Mouse (Mus musculus): ENCODE data around the gene Cyp2d11. TPM values are rescaled to one million over a fixed set of nuclear protein-coding genes. Genes with fewer than 3 reads are reported as not detected.
A peak's percentile ranks its signal among the peaks of the same experiment; 100 is the strongest.

Gene Cyp2d11
- polyA plus RNA-seq, 1 experiment, result not detected

DNA sequence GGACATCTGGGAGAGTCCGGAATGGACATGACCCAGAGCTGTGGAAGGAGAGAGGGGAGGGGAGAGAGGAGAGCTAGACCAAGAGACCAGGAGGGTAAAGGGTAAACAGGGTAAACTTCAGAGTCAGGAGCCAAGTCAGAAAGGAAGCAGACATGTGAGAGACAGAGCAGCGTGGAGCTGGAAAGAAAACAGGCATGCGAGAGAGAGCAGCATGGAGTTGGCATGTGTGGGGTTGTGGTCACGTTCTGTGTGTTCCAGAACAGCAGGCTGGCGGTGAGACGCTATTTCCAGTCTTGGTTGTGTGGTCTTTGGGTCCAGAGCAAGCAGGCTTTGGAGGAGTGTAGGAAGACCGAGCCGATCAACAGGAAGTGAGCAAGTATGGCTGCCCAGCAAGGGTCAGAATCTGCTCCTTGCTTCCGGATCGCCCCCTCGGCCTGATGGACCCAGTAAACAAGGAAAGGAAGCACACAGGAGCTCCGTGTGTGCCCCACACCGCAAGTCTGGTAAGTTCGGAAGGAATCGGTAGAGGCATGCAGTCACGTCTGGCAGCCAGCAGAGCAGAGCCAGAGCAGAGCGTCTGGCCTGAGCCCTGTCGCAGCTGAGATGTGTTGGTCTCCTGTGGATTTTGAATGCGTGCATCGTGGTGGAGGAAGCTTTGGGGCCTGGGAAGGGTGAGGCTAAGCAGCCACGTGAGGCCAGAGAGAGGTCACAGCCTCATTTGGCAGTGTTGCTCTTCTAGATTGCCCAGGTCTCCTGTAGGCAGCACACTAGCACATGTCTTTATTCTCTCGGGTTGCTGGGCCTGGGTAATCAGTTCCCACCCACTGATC lies 35.2 kb downstream of the Cyp2d11 start:
- Histone ChIP-seq H3K4me3 (replicated peaks) (peak overlapping the region; percentile 1), H3K36me3 (ENCODE audit: control insufficient read depth) (no peaks in the 10 kb centered on the region), H3K9me3 (ENCODE audit: control insufficient read depth, low read length) (peaks cover 6% of the 10 kb centered on the region), H3K4me1 (ENCODE audit: control insufficient read depth) (peaks cover 14% of the 10 kb centered on the region), H3K27me3 (ENCODE audit: control insufficient read depth) (no peaks in the 10 kb centered on the region)
- TF ChIP-seq GATA1 (IDR thresholded peaks at IDR 0.05; ENCODE audit: low read length) (no peak), TAL1 (IDR thresholded peaks at IDR 0.05; ENCODE audit: low read length) (no peak)

DNA sequence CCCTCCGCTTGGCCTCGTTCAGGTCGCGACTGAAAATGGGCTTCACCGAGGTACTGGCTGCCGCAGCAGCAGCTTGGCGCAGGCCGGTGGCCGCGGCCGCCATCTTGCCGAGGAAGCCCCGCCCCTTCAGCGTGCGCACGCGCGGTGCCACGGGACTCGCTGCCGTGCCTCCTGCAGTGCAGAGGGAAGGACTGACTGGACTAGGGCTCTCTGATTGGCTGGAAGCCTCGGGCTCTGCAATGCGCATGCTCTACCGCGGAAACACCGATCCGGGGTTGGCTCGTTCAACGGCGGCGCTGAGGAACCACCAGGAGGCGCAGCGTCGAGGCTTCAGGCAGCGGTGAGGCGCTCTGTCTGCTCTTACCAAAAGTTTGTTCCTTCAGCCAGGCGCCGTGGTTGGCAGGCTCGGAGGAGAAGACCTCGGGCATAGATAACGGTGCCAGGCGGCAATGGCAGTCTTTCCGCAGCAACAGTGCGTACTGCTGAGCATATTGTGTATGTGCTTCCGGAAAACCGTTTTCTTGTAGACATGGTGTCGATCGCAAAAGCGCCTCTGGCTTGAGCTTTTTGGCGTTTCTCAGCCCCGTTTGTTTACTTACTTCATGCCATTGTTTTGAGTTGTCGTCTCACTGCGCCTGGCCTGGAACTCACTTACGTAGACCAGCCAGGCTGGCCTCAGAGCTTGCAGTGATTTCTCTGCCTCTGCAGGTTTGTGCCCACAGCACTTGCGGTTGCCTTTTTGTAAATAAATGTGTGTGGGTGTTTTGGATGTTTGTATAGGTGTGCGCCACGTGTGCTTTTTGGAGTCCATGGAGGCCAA lies 39.5 kb downstream of the Cyp2d11 start, which contains the start of gene Ndufa6:
Gene Ndufa6, minus strand, starts transcription at position 197 of the 820 bp plus-strand sequence.
- Histone ChIP-seq H3K9me3 (ENCODE audit: control insufficient read depth, low read length) (peaks cover 6% of the 10 kb centered on the region), H3K4me1 (ENCODE audit: control insufficient read depth) (peaks cover 46% of the 10 kb centered on the region), H3K4me3 (replicated peaks) (peak within 1 kb of the TSS; percentile 91), H3K36me3 (ENCODE audit: control insufficient read depth) (peaks cover 30% of the 10 kb centered on the region), H3K27me3 (ENCODE audit: control insufficient read depth) (no peaks in the 10 kb centered on the region)
- peak; percentile 19; the same call in 1 of the 2 replicates for TF ChIP-seq GATA1 (IDR thresholded peaks at IDR 0.05; ENCODE audit: low read length)
- no peak for TF ChIP-seq TAL1 (IDR thresholded peaks at IDR 0.05; ENCODE audit: low read length)

DNA sequence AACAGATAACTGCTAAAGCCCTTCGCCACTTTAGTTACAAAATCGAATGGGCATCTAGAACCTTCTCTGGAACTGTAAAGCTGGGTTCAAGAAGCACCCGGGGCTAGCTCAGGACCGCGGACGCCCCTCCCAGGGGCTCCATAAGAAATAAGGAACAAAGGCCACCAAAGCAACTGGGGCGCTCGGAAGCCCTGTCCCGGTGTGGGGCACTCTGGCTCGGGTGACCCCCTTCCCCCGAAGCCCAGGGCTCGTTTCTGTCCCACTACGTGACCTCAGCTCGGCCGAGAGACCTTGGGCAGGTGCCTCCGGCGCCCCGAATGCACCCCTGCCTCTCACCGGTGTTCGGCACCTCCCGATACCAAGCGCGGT lies 40.1 kb downstream of the Cyp2d11 start:
- Histone ChIP-seq H3K36me3 (ENCODE audit: control insufficient read depth) (peaks cover 36% of the 10 kb centered on the region), H3K27me3 (ENCODE audit: control insufficient read depth) (no peaks in the 10 kb centered on the region), H3K4me3 (replicated peaks) (peak overlapping the region; percentile 91), H3K4me1 (ENCODE audit: control insufficient read depth) (peaks cover 50% of the 10 kb centered on the region), H3K9me3 (ENCODE audit: control insufficient read depth, low read length) (peaks cover 6% of the 10 kb centered on the region)
- TF ChIP-seq TAL1 (IDR thresholded peaks at IDR 0.05; ENCODE audit: low read length), result no peak
- TF ChIP-seq GATA1 (IDR thresholded peaks at IDR 0.05; ENCODE audit: low read length), result no peak

DNA sequence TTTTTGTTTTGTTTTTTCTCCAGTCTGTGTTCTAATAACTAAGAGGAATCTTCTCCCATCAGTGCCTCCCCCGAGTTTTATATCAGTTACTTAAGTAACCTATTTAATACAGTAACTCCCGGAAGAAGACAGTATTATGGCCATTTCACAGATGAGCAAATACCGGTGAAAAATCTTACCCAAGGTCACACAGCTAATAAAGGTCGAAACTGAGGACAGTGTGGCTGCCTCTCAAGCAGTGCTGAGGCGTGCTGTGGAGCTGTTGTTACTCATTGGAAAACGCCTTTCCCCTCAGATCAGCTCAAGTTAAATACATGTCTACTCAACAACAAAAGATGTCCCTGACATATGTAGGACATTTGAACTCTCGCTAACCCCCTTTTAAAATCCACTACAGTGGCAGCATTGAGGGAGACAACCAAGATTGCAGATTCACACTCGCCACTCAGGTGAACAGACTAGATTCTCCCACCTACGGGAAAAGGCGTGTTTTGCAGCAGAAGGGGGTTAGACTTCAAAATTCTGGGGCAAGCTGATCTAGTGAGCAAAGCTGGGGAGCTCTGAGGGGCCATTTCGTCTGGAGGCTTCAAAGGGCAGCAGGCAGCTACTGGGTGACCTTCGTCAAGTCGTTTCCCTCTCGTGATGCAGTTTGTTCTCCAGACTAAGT lies 40.6 kb downstream of the Cyp2d11 start:
- H3K36me3 ChIP-seq (ENCODE audit: control insufficient read depth), result peaks cover 42% of the 10 kb centered on the region
- no peaks in the 10 kb centered on the region for H3K27me3 ChIP-seq (ENCODE audit: control insufficient read depth)
- peaks cover 55% of the 10 kb centered on the region for H3K4me1 ChIP-seq (ENCODE audit: control insufficient read depth)
- peak overlapping the region; percentile 91 for H3K4me3 ChIP-seq (replicated peaks)
- TF ChIP-seq TAL1 (IDR thresholded peaks at IDR 0.05; ENCODE audit: low read length) (no peak), GATA1 (IDR thresholded peaks at IDR 0.05; ENCODE audit: low read length) (no peak)
- H3K9me3 ChIP-seq (ENCODE audit: control insufficient read depth, low read length), result peaks cover 6% of the 10 kb centered on the region

DNA sequence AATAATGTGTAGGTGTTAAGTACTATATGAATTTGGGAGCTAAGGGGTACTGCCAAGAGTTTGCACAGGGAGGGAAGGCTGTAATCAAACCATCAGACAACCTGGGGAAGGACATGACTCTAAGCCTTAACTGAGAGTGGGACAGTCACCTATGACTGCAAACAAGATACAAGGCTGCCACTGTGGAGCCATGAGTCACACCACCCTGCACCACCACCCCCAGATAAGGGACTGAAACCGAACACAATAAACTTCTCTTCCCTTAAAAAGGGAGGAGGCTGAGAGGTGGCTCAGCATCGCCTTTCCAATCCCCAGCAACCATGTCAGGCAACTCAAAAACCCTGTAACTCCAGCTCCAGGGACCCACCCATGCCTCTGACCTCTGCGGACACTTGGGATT lies 42.3 kb downstream of the Cyp2d11 start:
- no peaks in the 10 kb centered on the region for H3K27me3 ChIP-seq (ENCODE audit: control insufficient read depth)
- TF ChIP-seq TAL1 (IDR thresholded peaks at IDR 0.05; ENCODE audit: low read length) (no peak), GATA1 (IDR thresholded peaks at IDR 0.05; ENCODE audit: low read length) (no peak)
- H3K4me3 ChIP-seq (replicated peaks), result no peak overlapping the region
- peaks cover 6% of the 10 kb centered on the region for H3K9me3 ChIP-seq (ENCODE audit: control insufficient read depth, low read length)
- H3K36me3 ChIP-seq (ENCODE audit: control insufficient read depth), result peaks cover 58% of the 10 kb centered on the region
- H3K4me1 ChIP-seq (ENCODE audit: control insufficient read depth), result peaks cover 71% of the 10 kb centered on the region

DNA sequence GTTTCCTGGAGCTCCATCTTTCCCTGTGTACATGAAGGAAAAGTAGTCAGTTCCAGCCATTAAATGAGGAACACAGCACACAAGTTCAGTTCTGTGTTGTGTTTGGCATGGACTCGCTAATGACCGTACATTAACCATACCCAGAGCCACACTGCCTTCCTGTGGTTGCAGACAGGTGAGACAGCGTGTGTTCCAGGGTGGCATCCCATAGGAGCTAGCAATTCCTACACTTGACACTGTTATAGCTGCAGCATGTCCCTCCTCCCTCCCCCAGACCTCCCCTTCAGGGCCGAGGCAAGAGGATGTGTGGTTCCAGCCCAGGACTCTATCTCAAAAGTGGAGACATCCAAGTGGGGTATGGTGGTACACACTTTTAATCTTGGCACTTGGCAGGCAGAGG lies 43.5 kb downstream of the Cyp2d11 start:
- TF ChIP-seq GATA1 (IDR thresholded peaks at IDR 0.05; ENCODE audit: low read length) (no peak), TAL1 (IDR thresholded peaks at IDR 0.05; ENCODE audit: low read length) (no peak)
- peaks cover 61% of the 10 kb centered on the region for H3K36me3 ChIP-seq (ENCODE audit: control insufficient read depth)
- no peaks in the 10 kb centered on the region for H3K27me3 ChIP-seq (ENCODE audit: control insufficient read depth)
- no peak overlapping the region for H3K4me3 ChIP-seq (replicated peaks)
- peaks cover 70% of the 10 kb centered on the region for H3K4me1 ChIP-seq (ENCODE audit: control insufficient read depth)
- peaks cover 2% of the 10 kb centered on the region for H3K9me3 ChIP-seq (ENCODE audit: control insufficient read depth, low read length)

DNA sequence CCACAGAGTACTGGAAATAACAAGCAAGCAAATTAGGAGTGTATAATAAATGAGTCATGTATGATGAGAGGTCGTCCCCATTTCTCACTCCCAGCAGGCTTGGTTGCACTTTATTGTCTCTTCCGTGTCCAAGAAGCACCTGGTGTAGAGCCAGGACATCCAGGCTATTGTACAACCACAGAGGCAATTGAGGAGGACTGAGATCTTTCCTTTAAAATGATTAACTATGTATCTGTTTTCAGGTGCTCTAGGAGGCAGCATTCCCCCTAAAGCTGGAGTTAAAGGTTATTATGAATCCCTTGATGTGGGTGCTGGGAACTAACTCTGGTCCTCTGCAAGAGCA lies 44.9 kb downstream of the Cyp2d11 start:
- H3K4me1 ChIP-seq (ENCODE audit: control insufficient read depth), result peaks cover 75% of the 10 kb centered on the region
- peaks cover 75% of the 10 kb centered on the region for H3K36me3 ChIP-seq (ENCODE audit: control insufficient read depth)
- TF ChIP-seq TAL1 (IDR thresholded peaks at IDR 0.05; ENCODE audit: low read length) (no peak), GATA1 (IDR thresholded peaks at IDR 0.05; ENCODE audit: low read length) (no peak)
- H3K4me3 ChIP-seq (replicated peaks), result no peak overlapping the region
- no peaks in the 10 kb centered on the region for H3K27me3 ChIP-seq (ENCODE audit: control insufficient read depth)
- H3K9me3 ChIP-seq (ENCODE audit: control insufficient read depth, low read length), result no peaks in the 10 kb centered on the region

DNA sequence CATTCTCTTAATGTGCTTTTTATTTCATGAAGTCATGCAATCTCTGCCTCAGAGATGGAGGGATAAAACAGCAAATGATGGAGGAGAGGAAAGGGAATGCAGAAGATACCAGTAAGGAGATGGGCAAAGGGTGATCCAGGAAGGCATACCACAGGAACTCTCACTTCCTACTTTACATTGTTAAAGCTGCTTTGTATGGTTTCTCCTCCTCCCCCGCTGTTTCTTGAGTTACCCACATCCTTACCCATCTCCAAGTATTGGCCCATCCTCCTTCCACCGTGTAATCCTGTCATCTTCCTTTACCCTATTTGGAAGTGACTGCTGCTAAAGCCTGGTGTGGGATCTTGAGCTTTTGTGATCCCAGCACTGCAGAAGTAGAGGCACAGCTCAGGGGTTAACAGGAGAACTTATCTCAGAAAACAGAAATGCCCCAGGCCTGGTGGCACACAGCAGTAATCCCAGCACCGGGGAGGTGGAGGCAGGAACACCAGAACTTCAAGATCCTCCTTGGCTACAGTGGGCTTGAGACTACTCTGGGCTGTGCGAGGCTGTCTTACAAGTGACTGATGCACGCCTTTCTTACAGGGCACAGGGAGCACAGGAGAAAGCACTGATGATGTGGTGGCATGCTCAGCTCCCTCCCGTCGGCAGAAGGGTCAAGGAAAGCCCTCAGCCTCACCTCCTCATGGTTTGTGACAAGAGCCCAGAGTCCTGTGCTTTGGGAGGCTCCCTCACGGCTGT lies 45.4 kb downstream of the Cyp2d11 start:
- Histone ChIP-seq H3K4me3 (replicated peaks) (no peak overlapping the region), H3K36me3 (ENCODE audit: control insufficient read depth) (peaks cover 80% of the 10 kb centered on the region), H3K4me1 (ENCODE audit: control insufficient read depth) (peaks cover 79% of the 10 kb centered on the region), H3K9me3 (ENCODE audit: control insufficient read depth, low read length) (peaks cover 1% of the 10 kb centered on the region; the same call in 1 of the 2 replicates), H3K27me3 (ENCODE audit: control insufficient read depth) (no peaks in the 10 kb centered on the region)
- TF ChIP-seq TAL1 (IDR thresholded peaks at IDR 0.05; ENCODE audit: low read length), result no peak
- no peak for TF ChIP-seq GATA1 (IDR thresholded peaks at IDR 0.05; ENCODE audit: low read length)
